Mouse (Mus musculus): ENCODE data around the gene Cntnap2. TPM values are rescaled to one million over a fixed set of nuclear protein-coding genes. Genes with fewer than 3 reads are reported as not detected.

The Cntnap2 gene
- polyA plus RNA-seq, 1 experiment from 2014 or later, result 1.5 TPM

- Histone ChIP-seq H3K27ac (no peak overlapping the region), H3K9me3 (replicated peaks) (no peaks in the 10 kb centered on the region), H3K4me3 (no peak overlapping the region), H3K36me3 (no peaks in the 10 kb centered on the region), H3K4me1 (no peaks in the 10 kb centered on the region), H3K27me3 (ENCODE audit: low read depth, poor library complexity, severe bottlenecking) (no peaks in the 10 kb centered on the region)
- WGBS, result 62% methylated on average over 2 of the region's 2 CpGs
- DNase-seq (ENCODE audit: low spot score), result no peak
These were observed 1181.2 kb downstream of the Cntnap2 start for GRCm38 (mm10) chr6:46240349-46240748.

DNA sequence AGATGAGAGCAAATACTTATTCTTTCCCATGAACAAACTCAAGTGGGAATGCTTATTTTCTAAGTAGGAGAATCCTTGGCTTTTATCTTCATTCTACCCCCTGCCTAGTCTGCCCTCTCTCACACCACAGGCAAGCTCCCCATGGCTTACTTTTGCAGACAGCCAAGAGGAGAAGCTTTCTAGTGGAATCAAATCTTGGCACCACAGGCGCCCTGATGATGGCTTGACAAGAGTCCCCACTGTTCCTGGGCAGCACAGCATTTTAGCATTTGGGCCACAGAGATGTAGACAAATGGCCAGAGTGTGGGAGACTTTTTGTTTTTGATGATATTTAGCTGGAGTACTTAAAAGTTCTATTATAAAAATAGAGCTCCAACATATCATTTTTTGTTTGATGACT, 1204.0 kb downstream of the Cntnap2 start:
- 41% methylated on average over 1 of the region's 1 CpGs for WGBS
- DNase-seq (ENCODE audit: low spot score), result no peak
- no peaks in the 10 kb centered on the region for H3K36me3 ChIP-seq
- H3K4me1 ChIP-seq, result no peaks in the 10 kb centered on the region
- no peak overlapping the region for H3K27ac ChIP-seq
- H3K4me3 ChIP-seq, result no peak overlapping the region
- no peaks in the 10 kb centered on the region for H3K9me3 ChIP-seq (replicated peaks)
- H3K27me3 ChIP-seq (ENCODE audit: low read depth, poor library complexity, severe bottlenecking), result no peaks in the 10 kb centered on the region

DNA sequence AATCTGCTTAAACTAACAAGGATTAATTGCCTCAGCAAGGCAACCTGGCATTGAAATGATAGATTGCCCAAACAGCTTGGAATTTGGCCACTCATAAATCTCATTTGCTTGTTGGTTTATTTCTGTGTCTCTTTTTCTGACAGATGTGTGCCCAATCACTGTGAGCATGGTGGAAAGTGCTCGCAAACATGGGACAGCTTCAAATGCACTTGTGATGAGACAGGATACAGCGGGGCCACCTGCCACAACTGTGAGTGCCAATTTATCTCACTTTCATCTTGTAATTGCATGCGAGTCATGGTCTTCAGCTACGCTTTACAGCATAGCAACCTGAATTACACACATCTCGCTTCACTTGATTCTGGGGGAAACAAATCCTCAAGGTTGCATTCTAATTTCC, 1287.8 kb downstream of the Cntnap2 start:
- no peak for DNase-seq (ENCODE audit: low spot score)
- H3K36me3 ChIP-seq, result no peaks in the 10 kb centered on the region
- H3K27me3 ChIP-seq (ENCODE audit: low read depth, poor library complexity, severe bottlenecking), result no peaks in the 10 kb centered on the region
- H3K4me3 ChIP-seq, result no peak overlapping the region
- 74% methylated on average over 5 of the region's 5 CpGs for WGBS
- no peaks in the 10 kb centered on the region for H3K9me3 ChIP-seq (replicated peaks)
- H3K27ac ChIP-seq, result no peak overlapping the region
- H3K4me1 ChIP-seq, result no peaks in the 10 kb centered on the region

- no peak for DNase-seq (ENCODE audit: low spot score)
- H3K4me1 ChIP-seq, result no peaks in the 10 kb centered on the region
- WGBS, result 87% methylated on average over 2 of the region's 2 CpGs
These were observed 1301.9 kb downstream of the Cntnap2 start for GRCm38 (mm10) chr6:46361091-46361490.

DNA sequence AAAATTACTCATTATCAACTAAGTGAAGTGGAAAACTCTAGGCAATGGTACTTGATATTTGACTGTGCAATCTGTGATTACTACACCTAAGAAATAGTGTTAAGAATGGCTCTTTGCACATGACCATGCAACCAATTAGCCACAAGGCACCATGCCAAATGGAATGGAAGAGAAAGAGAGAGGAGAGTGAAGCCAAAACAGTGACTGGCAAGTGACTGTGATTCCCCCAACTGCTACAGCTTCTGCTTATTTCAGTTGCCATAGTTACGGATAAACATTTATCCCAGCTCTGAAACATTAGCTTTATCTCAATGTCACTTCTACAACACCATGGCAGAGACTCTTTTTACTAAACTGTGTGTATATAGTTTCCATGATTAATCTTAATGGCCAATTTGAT, 1303.0 kb downstream of the Cntnap2 start:
- H3K9me3 ChIP-seq (replicated peaks), result no peaks in the 10 kb centered on the region
- H3K27me3 ChIP-seq (ENCODE audit: low read depth, poor library complexity, severe bottlenecking), result no peaks in the 10 kb centered on the region
- 96% methylated on average over 1 of the region's 1 CpGs for whole genome bisulfite sequencing
- no peaks in the 10 kb centered on the region for H3K36me3 ChIP-seq
- DNase-seq (ENCODE audit: low spot score), result no peak
- no peak overlapping the region for H3K27ac ChIP-seq
- H3K4me1 ChIP-seq, result no peaks in the 10 kb centered on the region
- H3K4me3 ChIP-seq, result no peak overlapping the region

More at GRCm38 (mm10) chr6:46361091-46361490, 1301.9 kb downstream of the Cntnap2 start:
- H3K27ac ChIP-seq, result no peak overlapping the region
- H3K27me3 ChIP-seq (ENCODE audit: low read depth, poor library complexity, severe bottlenecking), result no peaks in the 10 kb centered on the region
- H3K36me3 ChIP-seq, result no peaks in the 10 kb centered on the region
- H3K4me3 ChIP-seq, result no peak overlapping the region
- no peaks in the 10 kb centered on the region for H3K9me3 ChIP-seq (replicated peaks)

DNA sequence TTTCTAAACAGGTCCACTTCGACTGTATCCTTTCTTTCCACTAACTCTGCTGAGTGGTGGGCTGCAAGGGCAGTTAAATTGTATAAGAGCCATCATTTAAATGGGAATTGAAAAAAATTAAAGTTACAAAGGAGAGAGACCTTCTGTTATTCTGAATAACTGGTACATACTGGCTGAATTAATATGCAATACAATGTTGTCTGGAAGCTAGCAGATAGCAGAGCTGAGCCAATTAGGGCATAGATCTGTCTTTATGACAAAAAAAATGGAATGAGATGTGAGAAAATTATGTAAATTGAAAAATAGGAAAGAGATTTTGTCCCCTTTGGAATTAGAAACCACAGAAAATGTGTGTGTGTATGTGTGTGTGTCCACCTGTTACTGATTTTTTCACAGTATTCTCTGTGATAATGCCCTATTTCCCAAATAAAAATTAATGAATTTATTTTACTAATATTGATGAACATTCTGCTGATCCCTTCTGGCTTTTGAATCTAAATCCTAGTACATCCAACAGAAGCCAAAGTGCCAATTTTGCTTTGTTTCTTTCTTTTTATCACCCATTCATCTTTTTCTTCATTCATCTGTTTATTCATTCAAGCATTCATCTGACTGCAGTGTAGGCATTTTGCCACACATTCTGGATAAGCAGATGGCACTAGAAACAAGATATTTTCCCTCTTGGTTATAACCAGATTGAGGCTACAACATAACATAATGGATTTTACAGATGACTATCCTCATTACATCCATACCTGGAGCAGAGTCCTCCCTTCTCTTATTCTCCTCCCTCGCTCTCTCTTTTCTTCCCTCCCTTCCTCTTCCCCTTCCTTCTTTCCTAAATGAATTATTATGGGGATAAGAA, 1339.8 kb downstream of the Cntnap2 start:
- 83% methylated on average over 2 of the region's 2 CpGs for WGBS
- DNase-seq (ENCODE audit: low spot score), result no peak
- Histone ChIP-seq H3K27ac (no peak overlapping the region), H3K4me1 (no peaks in the 10 kb centered on the region), H3K4me3 (no peak overlapping the region), H3K9me3 (replicated peaks) (no peaks in the 10 kb centered on the region), H3K36me3 (no peaks in the 10 kb centered on the region), H3K27me3 (ENCODE audit: low read depth, poor library complexity, severe bottlenecking) (no peaks in the 10 kb centered on the region)

GRCm38 (mm10) chr6:46414154-46414553, 1355.0 kb downstream of the Cntnap2 start:
- no peak for DNase-seq (ENCODE audit: low spot score)
- Histone ChIP-seq H3K4me1 (no peaks in the 10 kb centered on the region), H3K36me3 (no peaks in the 10 kb centered on the region), H3K27me3 (ENCODE audit: low read depth, poor library complexity, severe bottlenecking) (no peaks in the 10 kb centered on the region), H3K27ac (no peak overlapping the region), H3K9me3 (replicated peaks) (no peaks in the 10 kb centered on the region), H3K4me3 (no peak overlapping the region)

DNA sequence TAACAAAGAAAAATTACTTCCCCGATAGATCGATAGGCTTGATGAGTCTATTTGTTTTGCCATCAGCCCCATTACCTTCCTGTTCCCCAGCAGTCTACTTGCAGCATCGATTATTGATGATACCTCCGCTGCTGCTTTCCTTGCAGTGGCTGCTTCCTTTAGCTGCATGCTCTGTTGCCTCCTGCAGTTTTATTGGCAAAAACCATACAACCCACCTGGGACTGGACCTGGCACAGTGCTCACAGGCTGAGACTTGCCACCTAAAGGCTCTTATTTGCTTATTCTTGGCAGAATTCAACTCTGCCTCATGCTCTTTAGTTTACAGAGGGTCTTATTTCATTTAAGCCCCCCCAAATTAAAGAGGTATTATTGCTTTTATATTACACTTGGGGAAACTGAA, 1355.4 kb downstream of the Cntnap2 start:
- Histone ChIP-seq H3K9me3 (replicated peaks) (no peaks in the 10 kb centered on the region), H3K4me1 (no peaks in the 10 kb centered on the region), H3K27ac (no peak overlapping the region), H3K4me3 (no peak overlapping the region), H3K27me3 (ENCODE audit: low read depth, poor library complexity, severe bottlenecking) (no peaks in the 10 kb centered on the region), H3K36me3 (no peaks in the 10 kb centered on the region)
- 94% methylated on average over 4 of the region's 4 CpGs for WGBS
- DNase-seq (ENCODE audit: low spot score), result no peak

DNA sequence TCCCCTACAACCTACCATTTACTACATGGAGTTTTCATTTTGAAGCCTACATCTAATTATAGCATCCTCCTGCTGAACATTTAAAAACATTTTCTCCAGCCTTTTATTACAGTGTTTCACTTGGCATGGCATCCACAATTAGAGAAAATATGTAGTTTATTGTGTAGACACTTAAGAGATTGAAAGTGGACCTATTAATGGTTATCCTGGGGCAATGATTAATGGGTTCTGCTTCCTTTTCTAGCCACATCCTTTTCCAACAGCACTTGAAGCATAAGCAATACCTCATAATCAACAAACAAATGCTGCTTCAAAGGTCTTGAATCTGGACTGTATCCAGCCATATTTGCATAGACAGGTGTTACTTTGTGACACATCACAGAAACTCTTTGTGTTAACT, 1360.7 kb downstream of the Cntnap2 start:
- Histone ChIP-seq H3K36me3 (no peaks in the 10 kb centered on the region), H3K27me3 (ENCODE audit: low read depth, poor library complexity, severe bottlenecking) (no peaks in the 10 kb centered on the region)

DNA sequence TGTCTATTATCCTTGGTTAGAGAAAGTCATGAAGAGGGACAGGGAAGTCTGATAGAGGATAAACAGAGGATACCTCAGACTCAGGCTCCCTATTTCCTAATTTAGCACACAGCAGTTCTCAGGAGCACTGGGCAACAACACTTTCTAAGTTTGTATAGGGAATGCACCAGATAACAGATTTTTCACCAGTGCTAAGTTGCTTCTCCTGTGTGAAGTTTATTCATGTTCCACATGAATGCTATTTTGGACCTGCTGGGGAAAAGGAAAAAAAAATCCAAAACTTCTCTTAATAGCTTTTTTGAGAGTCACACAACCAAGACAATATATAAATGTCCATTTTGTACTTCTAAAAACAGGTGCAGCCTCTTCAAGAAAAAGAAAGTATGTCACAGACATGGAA, 1361.2 kb downstream of the Cntnap2 start:
- Histone ChIP-seq H3K9me3 (replicated peaks) (no peaks in the 10 kb centered on the region), H3K36me3 (no peaks in the 10 kb centered on the region), H3K27me3 (ENCODE audit: low read depth, poor library complexity, severe bottlenecking) (no peaks in the 10 kb centered on the region), H3K27ac (no peak overlapping the region), H3K4me3 (no peak overlapping the region), H3K4me1 (no peaks in the 10 kb centered on the region)
- DNase-seq (ENCODE audit: low spot score), result no peak

More for the DNA sequence above, 1360.7 kb downstream of the Cntnap2 start:
- Histone ChIP-seq H3K9me3 (replicated peaks) (no peaks in the 10 kb centered on the region), H3K27ac (no peak overlapping the region), H3K4me1 (no peaks in the 10 kb centered on the region), H3K4me3 (no peak overlapping the region)
- no peak for DNase-seq (ENCODE audit: low spot score)

GRCm38 (mm10) chr6:46428231-46428630, 1369.1 kb downstream of the Cntnap2 start:
- no peaks in the 10 kb centered on the region for H3K9me3 ChIP-seq (replicated peaks)
- H3K4me3 ChIP-seq, result no peak overlapping the region
- no peaks in the 10 kb centered on the region for H3K36me3 ChIP-seq
- no peak for DNase-seq (ENCODE audit: low spot score)
- no peaks in the 10 kb centered on the region for H3K4me1 ChIP-seq
- 76% methylated on average over 5 of the region's 5 CpGs for WGBS
- H3K27me3 ChIP-seq (ENCODE audit: low read depth, poor library complexity, severe bottlenecking), result no peaks in the 10 kb centered on the region
- no peak overlapping the region for H3K27ac ChIP-seq

DNA sequence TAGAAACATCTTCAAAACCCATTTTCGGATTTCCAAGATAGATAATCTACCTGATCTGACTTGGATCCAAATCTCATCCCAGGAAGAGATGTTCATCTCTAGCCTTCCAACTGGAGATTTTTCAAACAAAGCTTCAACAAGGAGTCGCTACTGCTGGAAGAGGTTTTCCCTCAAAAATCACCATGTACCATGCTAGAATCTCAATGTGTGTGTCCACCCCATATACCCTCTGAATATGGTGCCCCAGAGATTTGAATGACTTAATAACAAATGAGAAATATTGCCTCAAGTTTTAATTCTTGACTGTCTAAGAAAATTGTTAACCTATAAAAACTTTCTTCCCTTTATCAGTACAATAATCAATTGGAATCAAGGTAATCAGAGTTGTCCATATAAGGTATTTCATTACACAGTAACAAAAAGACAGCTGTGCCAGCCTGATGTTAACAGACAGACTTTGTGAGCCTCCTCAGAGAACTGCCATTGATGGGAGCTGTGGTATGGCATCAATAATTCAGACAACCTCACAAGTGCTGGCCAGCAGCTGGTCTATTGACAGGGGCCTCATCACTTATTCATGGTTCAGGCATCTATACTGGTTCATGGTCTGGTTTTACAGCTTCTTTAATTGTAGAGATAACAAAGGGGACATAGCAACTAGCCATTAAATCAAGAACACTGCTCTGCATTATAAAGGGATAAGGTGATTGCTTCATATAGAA, 1391.9 kb downstream of the Cntnap2 start:
- H3K4me1 ChIP-seq, result no peaks in the 10 kb centered on the region
- H3K4me3 ChIP-seq, result no peak overlapping the region
- 84% methylated on average over 2 of the region's 2 CpGs for WGBS
- no peak for DNase-seq (ENCODE audit: low spot score)
- H3K9me3 ChIP-seq (replicated peaks), result no peaks in the 10 kb centered on the region
- H3K27ac ChIP-seq, result no peak overlapping the region
- H3K36me3 ChIP-seq, result no peaks in the 10 kb centered on the region
- H3K27me3 ChIP-seq (ENCODE audit: low read depth, poor library complexity, severe bottlenecking), result no peaks in the 10 kb centered on the region

DNA sequence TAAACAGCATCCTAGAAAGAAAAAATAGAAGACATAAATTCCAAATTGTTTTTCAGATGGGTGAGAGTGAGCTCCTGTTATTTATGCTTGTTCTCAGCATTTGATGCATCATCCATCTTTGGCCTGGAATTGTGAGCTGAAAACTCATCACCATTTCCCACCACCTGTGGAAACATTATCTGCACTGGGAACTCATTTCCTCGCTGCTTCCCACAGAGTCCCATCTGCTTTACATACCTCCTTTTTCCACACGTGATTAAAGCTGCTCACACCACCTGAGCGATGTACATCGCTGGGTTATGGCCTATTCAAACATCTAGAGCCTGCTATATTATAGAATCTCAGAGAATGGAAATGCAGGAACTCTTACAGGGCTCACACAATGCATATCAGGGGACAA, 1413.5 kb downstream of the Cntnap2 start:
- no peaks in the 10 kb centered on the region for H3K36me3 ChIP-seq
- H3K9me3 ChIP-seq (replicated peaks), result no peaks in the 10 kb centered on the region
- no peaks in the 10 kb centered on the region for H3K27me3 ChIP-seq (ENCODE audit: low read depth, poor library complexity, severe bottlenecking)
- 82% methylated on average over 4 of the region's 4 CpGs for WGBS
- no peak overlapping the region for H3K4me3 ChIP-seq
- no peak overlapping the region for H3K27ac ChIP-seq
- no peak for DNase-seq (ENCODE audit: low spot score)
- no peaks in the 10 kb centered on the region for H3K4me1 ChIP-seq
